Mouse (Mus musculus) Patski (cell line): ENCODE measurements around the gene Arpc1b. TPM values are rescaled to one million over a fixed set of nuclear protein-coding genes. Genes with fewer than 3 reads are reported as not detected.

ENCODE experiments used
- ATAC-seq: fragments of 100-300 bp; one replicate; pipeline ENCODE4 v1.8.0; 2021
- CTCF ChIA-PET: fragments of 350-600 bp; sonication (Branson Sonifier 250); formaldehyde crosslinking; loops from one replicate; lab custom pipeline; 2022; ENCODE audit warnings: inconsistent platforms; lab: Charles Lee
- POLR2A ChIA-PET: fragments of 350-600 bp; sonication (Branson Sonifier 250); formaldehyde crosslinking; loops from one replicate; lab custom pipeline; 2022; ENCODE audit warnings: antibody characterized with exemption, inconsistent platforms; lab: Charles Lee
- DNase-seq: peaks from one replicate; pipeline ENCODE4 v3.0.0-alpha.2; 2011; ENCODE audit warnings: low read depth, low spot score
- H3K27me3 ChIP-seq: fragments of 371-371 bp; one replicate; pipeline ENCODE4 v1.5.1; 2021
- CTCF ChIP-seq: fragments of 100-300 bp; IDR thresholded peaks from one replicate; pipeline ENCODE4 v1.5.1; 2021
- in situ Hi-C: fragments of 300-500 bp; cut with MboI; formaldehyde crosslinking; loops from 3 replicates; pipeline ENCODE4 v1.11.1; 2018; ENCODE audit warnings: low pct_unique_long_range_greater_than_20kb, mixed read lengths
- polyA plus RNA-seq: library from polyadenylated mRNA; unstranded; gene quantifications from one replicate; pipeline ENCODE4 v1.2.3, GENCODE M21; 2021

The Arpc1b gene
- polyA plus RNA-seq, 1 experiment from 2014 or later: 707 TPM

DNA sequence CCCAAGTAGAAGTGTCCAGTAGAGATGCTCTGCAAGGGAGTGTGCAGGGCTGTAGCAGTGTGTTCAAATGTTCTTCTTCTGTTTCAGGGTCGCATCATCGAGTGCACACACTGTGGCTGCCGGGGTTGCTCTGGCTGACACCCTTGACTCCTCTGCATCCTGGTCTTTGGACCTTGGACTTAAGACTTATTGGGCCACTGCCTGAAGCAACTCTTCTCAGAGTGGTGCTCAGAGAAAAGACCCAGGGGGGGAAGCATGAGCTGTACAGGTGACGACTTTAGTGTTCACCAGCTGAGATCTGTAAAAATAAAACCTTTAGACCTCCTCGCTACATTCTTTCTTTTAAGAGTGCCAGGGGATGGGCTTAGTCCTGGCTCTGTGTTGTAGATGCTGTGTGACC lies 33.7 kb downstream of the Arpc1b start:
- TF ChIP-seq CTCF: no peak
- no peaks in the 10 kb centered on the region for H3K27me3 ChIP-seq
- ChIA-PET POLR2A (no interaction called here), CTCF (no interaction called here)
- no peak for DNase-seq
- peak; percentile 55 for ATAC-seq
- in situ Hi-C loops: no loop called here

DNA sequence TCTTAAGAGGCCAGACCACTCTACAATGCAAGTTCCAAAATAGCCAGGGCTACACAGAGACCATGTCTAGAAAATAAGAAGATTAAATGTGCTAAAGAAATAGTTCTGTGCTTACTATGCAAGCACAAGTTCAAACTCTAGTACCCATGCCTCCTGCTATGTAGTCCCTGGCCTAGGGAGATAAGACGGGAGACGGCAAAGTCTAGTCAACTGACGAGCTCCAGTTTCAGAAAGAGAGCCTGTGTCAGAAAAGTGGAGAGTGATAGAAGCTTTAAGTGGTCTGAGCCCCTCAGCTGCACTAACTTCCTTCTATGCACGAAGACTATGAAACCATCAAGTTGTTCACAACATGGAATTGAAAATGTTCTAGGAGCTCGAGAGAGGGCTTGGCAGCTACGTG lies 35.3 kb downstream of the Arpc1b start:
- DNase-seq: no peak
- no peaks in the 10 kb centered on the region for H3K27me3 ChIP-seq
- in situ Hi-C loops: no loop called here
- ChIA-PET POLR2A (no interaction called here), CTCF (interaction anchor here (0.9 kb wide), 1 partner anchor 10 kb away, joined by 3 read pairs; no protein-coding TSS in a partner anchor)
- no peak for ATAC-seq
- TF ChIP-seq CTCF: no peak

DNA sequence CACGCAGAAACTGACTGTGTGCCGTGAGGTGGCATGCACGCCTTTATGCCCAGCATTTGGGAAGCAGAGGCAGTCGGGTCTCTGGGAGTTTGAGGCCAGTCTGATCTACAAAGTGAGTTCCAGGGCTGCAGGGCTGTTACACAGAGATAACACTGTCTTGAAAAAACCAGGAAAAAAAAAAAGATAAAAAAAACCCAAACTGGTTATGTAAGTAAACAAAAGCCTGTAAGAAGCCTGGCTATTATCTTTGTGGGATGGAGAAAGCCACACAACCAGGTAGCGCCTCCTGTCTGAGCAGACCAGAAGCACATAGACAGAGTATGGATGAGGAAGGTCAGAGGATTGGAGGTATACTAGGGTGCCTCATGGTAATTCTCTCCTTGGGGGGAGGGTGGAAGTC lies 38.7 kb downstream of the Arpc1b start:
- no peak for ATAC-seq
- no peak for DNase-seq
- no peak for TF ChIP-seq CTCF
- POLR2A ChIA-PET: no interaction called here
- in situ Hi-C loops: no loop called here
- CTCF ChIA-PET: no interaction called here
- H3K27me3 ChIP-seq: no peaks in the 10 kb centered on the region

DNA sequence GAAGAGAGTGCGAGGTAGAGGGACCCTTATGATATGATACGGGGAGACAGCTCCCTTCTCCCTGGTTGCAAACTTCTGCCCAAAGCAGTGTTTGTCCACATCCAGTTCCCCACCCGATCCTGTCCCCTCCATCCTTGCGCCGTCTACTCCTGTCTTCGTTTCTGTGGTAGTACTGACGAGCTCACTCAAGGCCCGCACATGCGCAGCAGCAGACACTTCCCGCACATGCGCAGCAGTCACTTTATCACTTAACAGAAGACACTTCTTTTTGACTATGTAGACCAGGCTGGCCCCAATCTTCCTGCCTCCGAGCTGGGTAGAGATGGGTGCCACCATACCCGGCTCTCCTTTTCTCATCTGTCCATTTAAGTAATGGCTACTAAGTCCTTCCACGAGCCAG lies 47.3 kb downstream of the Arpc1b start:
- DNase-seq: no peak
- TF ChIP-seq CTCF: no peak
- CTCF ChIA-PET: interaction anchor here (1.5 kb wide), 1 partner anchor 16 kb away, joined by 3 read pairs; no protein-coding TSS in a partner anchor
- in situ Hi-C loops: no loop called here
- no peak for ATAC-seq
- H3K27me3 ChIP-seq: no peaks in the 10 kb centered on the region
- POLR2A ChIA-PET: interaction anchor here (0.6 kb wide), 1 partner anchor 1109 kb away, joined by 4 read pairs; no protein-coding TSS in a partner anchor

DNA sequence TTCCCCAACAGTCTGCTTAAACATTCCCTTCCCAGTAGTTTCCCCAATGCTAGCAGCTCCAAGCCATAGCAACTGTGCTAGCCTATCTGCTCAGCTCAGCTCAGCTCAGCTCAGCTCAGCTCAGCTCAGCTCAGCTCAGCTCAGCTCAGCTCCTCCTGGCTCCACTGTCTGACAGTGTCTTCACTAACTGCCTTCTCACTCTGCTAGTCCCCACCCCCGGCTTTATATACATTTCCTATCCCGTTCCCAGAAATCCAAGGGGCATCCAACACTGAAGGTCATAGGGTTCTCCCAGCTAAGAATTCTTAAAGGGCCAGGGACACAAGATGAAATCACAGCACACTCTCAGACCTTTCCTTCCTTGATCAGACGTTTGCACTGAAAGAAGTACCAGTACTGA lies 50.7 kb downstream of the Arpc1b start:
- DNase-seq (no peak), ATAC-seq (no peak)
- TF ChIP-seq CTCF: no peak
- no peaks in the 10 kb centered on the region for H3K27me3 ChIP-seq
- CTCF ChIA-PET: no interaction called here
- in situ Hi-C loops: no loop called here
- POLR2A ChIA-PET: no interaction called here

DNA sequence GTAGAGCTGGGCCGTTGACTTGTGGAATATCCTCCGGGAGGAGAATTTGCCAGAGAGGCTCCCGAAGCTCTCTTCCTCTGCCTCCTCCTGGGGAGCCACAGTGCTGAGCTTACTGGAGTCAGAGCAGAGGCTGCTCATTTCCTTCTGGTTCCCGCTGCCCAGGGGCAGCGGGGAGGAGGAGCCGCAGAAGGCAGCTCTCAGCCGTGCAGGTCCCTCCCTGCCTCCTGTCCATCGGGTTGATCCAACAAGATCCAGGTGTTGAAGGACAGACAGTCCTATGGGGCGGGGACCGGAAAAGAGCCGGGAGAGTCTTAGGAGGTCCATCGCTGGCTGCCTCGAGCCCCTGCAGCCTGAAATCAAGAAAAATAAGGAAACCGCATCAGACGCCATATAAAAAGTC lies 51.2 kb downstream of the Arpc1b start:
- ChIA-PET POLR2A (no interaction called here), CTCF (no interaction called here)
- DNase-seq (no peak), ATAC-seq (no peak)
- in situ Hi-C loops: no loop called here
- TF ChIP-seq CTCF: no peak
- no peaks in the 10 kb centered on the region for H3K27me3 ChIP-seq

DNA sequence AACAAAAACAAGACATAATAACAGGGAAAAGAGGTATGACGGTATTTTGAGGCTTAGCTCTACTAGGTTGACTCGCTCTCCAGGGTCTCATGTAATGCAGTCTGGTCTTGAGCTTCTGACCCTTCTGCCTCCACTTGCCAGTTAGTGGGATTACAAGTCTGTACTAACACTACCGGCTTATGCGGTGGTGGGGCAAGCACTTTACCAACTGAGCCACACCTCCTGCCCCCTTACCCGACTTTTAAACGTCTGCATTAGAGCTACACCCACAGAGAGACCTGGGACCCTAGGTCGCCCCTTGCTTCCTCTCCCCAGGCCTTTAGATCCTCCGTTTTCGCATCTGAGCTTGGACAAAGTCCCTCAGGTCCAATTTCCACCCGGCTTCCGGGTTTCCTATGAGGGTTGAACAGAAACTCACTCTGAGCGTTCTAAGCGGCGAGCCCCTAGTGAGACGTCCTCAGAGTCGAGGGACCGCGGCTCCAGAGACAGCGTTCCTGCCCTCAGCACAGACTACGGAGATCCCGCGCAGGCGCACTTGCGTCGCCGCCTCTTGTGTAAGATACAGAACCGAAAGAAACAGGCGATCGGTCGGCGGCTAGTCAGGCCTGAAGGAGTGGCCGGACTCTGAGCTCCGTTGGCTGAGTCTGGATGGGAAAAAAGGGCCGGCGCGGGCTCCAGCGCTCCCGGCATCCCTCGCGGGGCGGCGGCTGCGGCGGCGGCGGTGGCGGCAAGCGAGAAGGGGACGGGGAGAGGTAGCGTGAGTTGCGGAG lies 52.7 kb downstream of the Arpc1b start, which contains the start of the genes Ptcd1 and Cpsf4:
Gene Ptcd1 (minus strand): TSS at position 573 of the 770 bp plus-strand sequence.
Gene Cpsf4 (plus strand): TSS at position 678 of the 770 bp plus-strand sequence.
- H3K27me3 ChIP-seq: no peaks in the 10 kb centered on the region
- TF ChIP-seq CTCF: no peak
- peak; percentile 91 for ATAC-seq
- peak; percentile 95 for DNase-seq
- in situ Hi-C loops: no loop called here
- POLR2A ChIA-PET: interaction anchor here (0.6 to 1.2 kb wide), 4 partner anchors 15 to 1061 kb away, joined by 3 to 5 read pairs (median 4); no protein-coding TSS in a partner anchor
- CTCF ChIA-PET: interaction anchor here (1.2 to 2.4 kb wide), 3 partner anchors 10 to 24 kb away, joined by 3 to 8 read pairs (median 5); no protein-coding TSS in a partner anchor

DNA sequence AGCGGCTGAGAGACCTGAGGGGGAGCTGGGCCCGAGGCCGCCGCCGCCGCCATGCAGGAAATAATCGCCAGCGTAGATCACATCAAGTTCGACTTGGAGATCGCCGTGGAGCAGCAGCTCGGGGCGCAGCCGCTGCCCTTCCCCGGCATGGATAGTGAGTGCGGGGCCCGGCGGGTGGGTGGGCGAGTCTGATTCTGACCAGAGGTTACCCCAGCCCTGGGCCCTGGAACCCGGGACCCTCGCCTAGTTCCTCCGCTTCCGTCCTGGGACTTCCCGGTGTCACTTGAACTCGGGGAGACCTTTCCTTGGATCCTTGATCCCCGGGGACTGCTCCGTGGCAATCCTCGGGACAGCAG lies 53.3 kb downstream of the Arpc1b start:
- no peaks in the 10 kb centered on the region for H3K27me3 ChIP-seq
- ChIA-PET POLR2A (interaction anchor here (0.6 to 1.2 kb wide), 4 partner anchors 15 to 1061 kb away, joined by 3 to 5 read pairs (median 4); no protein-coding TSS in a partner anchor), CTCF (interaction anchor here (1.2 to 2.4 kb wide), 3 partner anchors 9 to 23 kb away, joined by 3 to 8 read pairs (median 5); no protein-coding TSS in a partner anchor)
- TF ChIP-seq CTCF: no peak
- DNase-seq (no peak), ATAC-seq (no peak)
- in situ Hi-C loops: no loop called here

DNA sequence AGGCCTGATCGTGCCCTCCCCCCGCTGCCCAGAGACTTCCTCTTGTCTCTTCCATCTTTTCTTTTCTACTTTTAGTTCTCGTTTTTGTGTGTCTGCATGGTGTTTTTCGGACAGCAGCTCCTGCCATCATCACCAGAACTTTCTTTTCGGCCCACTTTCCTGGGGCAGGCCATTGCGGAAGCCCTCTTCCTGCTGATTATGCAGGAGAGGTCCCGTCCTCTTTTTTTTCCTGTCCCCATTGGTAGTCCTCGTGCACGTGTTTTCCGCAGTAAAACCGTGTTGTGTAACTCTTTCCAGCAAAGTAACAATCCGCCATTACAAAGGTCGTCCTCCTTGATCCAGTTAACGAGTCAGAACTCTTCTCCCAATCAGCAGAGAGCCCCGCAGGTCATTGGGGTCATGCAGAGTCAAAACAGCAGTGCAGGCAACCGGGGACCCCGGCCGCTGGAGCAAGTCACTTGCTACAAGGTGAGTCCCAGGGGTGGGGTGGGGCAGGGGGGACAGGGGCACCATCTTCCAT lies 64.5 kb downstream of the Arpc1b start:
- ATAC-seq (no peak), DNase-seq (no peak)
- in situ Hi-C loops: no loop called here
- no peak for TF ChIP-seq CTCF
- CTCF ChIA-PET: interaction anchor here (2.5 kb wide), 1 partner anchor 11 kb away, joined by 9 read pairs; no protein-coding TSS in a partner anchor
- POLR2A ChIA-PET: no interaction called here
- H3K27me3 ChIP-seq: no peaks in the 10 kb centered on the region

Other genes starting within 250 kb of the Arpc1b start
- gene Smurf1, start 148.4 kb upstream of the Arpc1b start, polyA plus RNA-seq: 50.0 TPM
- gene Gm4871, start 81.5 kb upstream of the Arpc1b start, polyA plus RNA-seq: not detected
- not detected for gene 1700018F24Rik, start 71.2 kb upstream of the Arpc1b start, polyA plus RNA-seq
- gene Arpc1a, start 30.4 kb upstream of the Arpc1b start, polyA plus RNA-seq: 164 TPM
- gene Kpna7, start 30.2 kb upstream of the Arpc1b start, polyA plus RNA-seq: 0.21 TPM
- 188 TPM for gene Pdap1, start 26.0 kb downstream of the Arpc1b start, polyA plus RNA-seq
- 170 TPM for gene Bud31, start 26.1 kb downstream of the Arpc1b start, polyA plus RNA-seq
- 16.9 TPM for gene Ptcd1, start 52.9 kb downstream of the Arpc1b start, polyA plus RNA-seq
- gene Cpsf4, start 53.0 kb downstream of the Arpc1b start, polyA plus RNA-seq: 33.9 TPM
- 581 TPM for gene Atp5j2, start 77.8 kb downstream of the Arpc1b start, polyA plus RNA-seq
- 11.6 TPM for gene Zkscan14, start 87.7 kb downstream of the Arpc1b start, polyA plus RNA-seq
- 14.0 TPM for gene Zkscan5, start 90.3 kb downstream of the Arpc1b start, polyA plus RNA-seq
- gene Zfp655, start 117.5 kb downstream of the Arpc1b start, polyA plus RNA-seq: 52.8 TPM
- gene Zscan25, start 166.3 kb downstream of the Arpc1b start, polyA plus RNA-seq: 25.9 TPM
- gene Cyp3a57, start 231.1 kb downstream of the Arpc1b start, polyA plus RNA-seq: not detected